Mouse (Mus musculus) midbrain, embryonic 10.5 days (tissue): ENCODE measurements around the gene Rbks. TPM values are rescaled to one million over a fixed set of nuclear protein-coding genes. Genes with fewer than 3 reads are reported as not detected.
"Not testable (repeated sequence)": the region's sequence is repeated elsewhere in the genome, so short reads cannot be mapped to it uniquely, and the experiment has no call there.

Source experiments
- DNase-seq: peaks from one replicate; pipeline ENCODE4 v3.0.0-alpha.2; 2017; ENCODE audit warnings: low spot score
- H3K27ac ChIP-seq: fragments of 300-500 bp; sonication (generic); replicated peaks from 2 replicates; pipeline ENCODE4 v1.5.1; 2016; ENCODE audit warnings: mild to moderate bottlenecking
- H3K27me3 ChIP-seq: fragments of 300-500 bp; sonication (generic); 2 replicates; pipeline ENCODE4 v1.6.1; 2016; ENCODE audit warnings: low read depth, mild to moderate bottlenecking; ENCODE audit not compliant: poor library complexity, severe bottlenecking
- H3K36me3 ChIP-seq: fragments of 300-500 bp; sonication (generic); 2 replicates; pipeline ENCODE4 v1.6.1; 2016; ENCODE audit warnings: mild to moderate bottlenecking, moderate library complexity
- H3K4me1 ChIP-seq: fragments of 300-500 bp; sonication (generic); 2 replicates; pipeline ENCODE4 v1.6.1; 2016
- H3K4me3 ChIP-seq: fragments of 300-500 bp; sonication (generic); 2 replicates; pipeline ENCODE4 v1.5.1; 2016; ENCODE audit warnings: mild to moderate bottlenecking, moderate library complexity
- H3K9me3 ChIP-seq: fragments of 300-500 bp; sonication (generic); replicated peaks from 2 replicates; pipeline ENCODE4 v1.6.1; 2016; ENCODE audit warnings: mild to moderate bottlenecking
- WGBS: fragments of 180-500 bp; shearing (Covaris S2); methylation state at CpG from one replicate; pipeline ENCODE4 v1.1.7; 2016; 5-methylcytosine and 5-hydroxymethylcytosine counted together
- microRNA-seq: library from miRNA; unstranded; fragments of <30 nt; microRNA quantifications from one replicate; pipeline ENCODE4, GENCODE M21; 2017
- polyA plus RNA-seq: library from polyadenylated mRNA; unstranded; fragments of >200 nt; fragmentation: Nextera tagmentation; extraction: Ambion mirVana; gene quantifications from 2 replicates; pipeline ENCODE4 v1.2.1, GENCODE M21; 2016

The Rbks gene
- polyA plus RNA-seq, 1 experiment from 2014 or later: 4.5 TPM

DNA sequence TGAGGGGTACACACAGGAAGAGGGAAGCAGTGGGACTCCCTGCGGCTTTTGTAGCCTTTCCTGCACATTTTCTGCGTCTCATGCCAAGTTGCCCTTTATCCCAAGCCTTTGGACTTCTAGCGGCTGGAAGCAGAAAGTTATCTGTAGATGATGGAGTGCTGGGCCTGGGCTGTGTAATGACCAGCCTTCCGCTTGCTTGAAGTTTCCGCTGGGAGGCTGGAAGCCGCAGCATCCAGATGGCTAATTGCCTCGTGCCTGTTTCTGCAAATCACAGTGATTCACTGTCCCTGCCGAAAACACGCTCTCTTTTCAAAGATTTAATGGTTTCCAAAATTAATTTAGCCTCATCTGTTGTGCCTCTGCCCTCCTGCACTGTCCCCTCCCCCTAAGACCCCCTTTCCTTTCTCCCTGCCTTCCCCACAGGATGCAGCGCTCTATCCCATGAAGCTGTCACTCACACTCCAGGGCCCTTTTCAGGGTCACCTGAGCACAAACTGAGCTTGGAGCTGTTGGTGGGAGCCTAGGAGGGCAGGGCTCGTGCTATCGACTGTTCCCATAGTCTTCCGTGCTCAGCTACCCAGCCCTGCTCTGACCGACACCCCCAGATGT lies 107.6 kb downstream of the Rbks start:
- 86% methylated on average over 14 of the region's 14 CpGs for WGBS
- peaks cover 9% of the 10 kb centered on the region for H3K4me1 ChIP-seq
- no peak for DNase-seq
- no peak overlapping the region for H3K27ac ChIP-seq
- no peaks in the 10 kb centered on the region for H3K27me3 ChIP-seq
- H3K9me3 ChIP-seq: 0 out of 2 replicates have a peak, but pooled peaks cover 6% of the 10 kb centered on the region
- H3K36me3 ChIP-seq: no peaks in the 10 kb centered on the region
- H3K4me3 ChIP-seq: no peak overlapping the region

GRCm38 (mm10) chr5:31588672-31589071 lies 108.8 kb downstream of the Rbks start:
- DNase-seq, H3K27ac ChIP-seq, H3K27me3 ChIP-seq, H3K4me1 ChIP-seq, H3K36me3 ChIP-seq, H3K9me3 ChIP-seq, H3K4me3 ChIP-seq: not testable (repeated sequence)
- WGBS: 85% methylated on average over 8 of the region's 8 CpGs

DNA sequence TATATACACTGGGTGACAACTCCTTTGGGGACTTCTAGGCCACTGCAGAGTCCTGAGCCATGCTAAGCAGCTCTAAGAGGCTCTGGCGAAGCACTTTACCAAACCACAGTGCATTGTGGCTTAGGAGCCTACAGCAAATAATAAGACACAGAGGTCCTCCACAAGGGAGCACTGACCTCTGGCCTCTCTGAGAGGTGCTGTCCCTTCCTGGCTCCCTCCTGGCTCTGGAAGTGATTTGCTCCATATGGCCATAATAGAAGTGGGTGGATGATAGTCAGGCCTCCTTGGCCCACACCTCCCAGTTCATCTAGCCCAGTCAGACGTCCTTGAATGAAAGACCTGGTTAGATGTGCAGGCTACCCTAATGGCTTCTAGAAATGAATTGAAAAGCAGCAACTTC lies 109.4 kb downstream of the Rbks start:
- no peaks in the 10 kb centered on the region for H3K27me3 ChIP-seq
- H3K4me1 ChIP-seq: peaks cover 9% of the 10 kb centered on the region
- 0 out of 2 replicates have a peak, but pooled peaks cover 6% of the 10 kb centered on the region for H3K9me3 ChIP-seq
- no peak for DNase-seq
- H3K36me3 ChIP-seq: no peaks in the 10 kb centered on the region
- 66% methylated on average over 2 of the region's 2 CpGs for WGBS
- no peak overlapping the region for H3K27ac ChIP-seq
- H3K4me3 ChIP-seq: no peak overlapping the region

GRCm38 (mm10) chr5:31585526-31585925 lies 111.9 kb downstream of the Rbks start:
- no peaks in the 10 kb centered on the region for H3K36me3 ChIP-seq

DNA sequence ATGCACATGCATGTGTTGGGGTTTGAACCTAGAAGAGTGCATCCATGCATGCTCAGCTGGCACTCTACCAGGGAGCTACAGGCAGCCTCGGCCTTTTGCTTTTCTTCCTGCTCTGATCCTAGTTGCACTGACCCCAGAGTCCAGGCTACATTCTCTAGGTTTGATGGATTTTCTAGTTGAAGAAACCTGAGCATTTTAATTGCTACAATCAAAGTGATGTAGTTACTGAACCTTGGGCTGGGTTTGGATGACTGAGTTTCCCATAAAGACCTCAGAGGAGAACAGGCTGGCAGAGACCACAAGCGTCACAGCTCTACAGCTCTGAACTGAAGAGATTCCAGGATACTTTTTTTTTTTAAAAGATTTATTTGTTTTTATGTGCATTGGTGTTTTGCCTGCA lies 114.2 kb downstream of the Rbks start:
- peaks cover 9% of the 10 kb centered on the region for H3K4me1 ChIP-seq
- no peaks in the 10 kb centered on the region for H3K27me3 ChIP-seq
- no peaks in the 10 kb centered on the region for H3K36me3 ChIP-seq
- DNase-seq: no peak
- WGBS: 81% methylated on average over 2 of the region's 2 CpGs
- H3K4me3 ChIP-seq: no peak overlapping the region
- H3K9me3 ChIP-seq: no peaks in the 10 kb centered on the region
- no peak overlapping the region for H3K27ac ChIP-seq

More at GRCm38 (mm10) chr5:31585526-31585925, 111.9 kb downstream of the Rbks start:
- H3K4me3 ChIP-seq: no peak overlapping the region
- no peaks in the 10 kb centered on the region for H3K27me3 ChIP-seq
- 0 out of 2 replicates have a peak, but pooled peaks cover 6% of the 10 kb centered on the region for H3K9me3 ChIP-seq
- peaks cover 9% of the 10 kb centered on the region for H3K4me1 ChIP-seq
- H3K27ac ChIP-seq: no peak overlapping the region
- no peak for DNase-seq
- WGBS: 89% methylated on average over 4 of the region's 4 CpGs

GRCm38 (mm10) chr5:31581932-31582331 lies 115.5 kb downstream of the Rbks start:
- H3K27me3 ChIP-seq: no peaks in the 10 kb centered on the region
- H3K4me1 ChIP-seq: peaks cover 6% of the 10 kb centered on the region
- H3K4me3 ChIP-seq: no peak overlapping the region
- H3K36me3 ChIP-seq: no peaks in the 10 kb centered on the region
- DNase-seq: no peak
- H3K9me3 ChIP-seq: no peaks in the 10 kb centered on the region
- no peak overlapping the region for H3K27ac ChIP-seq
- WGBS: 90% methylated on average over 3 of the region's 3 CpGs

DNA sequence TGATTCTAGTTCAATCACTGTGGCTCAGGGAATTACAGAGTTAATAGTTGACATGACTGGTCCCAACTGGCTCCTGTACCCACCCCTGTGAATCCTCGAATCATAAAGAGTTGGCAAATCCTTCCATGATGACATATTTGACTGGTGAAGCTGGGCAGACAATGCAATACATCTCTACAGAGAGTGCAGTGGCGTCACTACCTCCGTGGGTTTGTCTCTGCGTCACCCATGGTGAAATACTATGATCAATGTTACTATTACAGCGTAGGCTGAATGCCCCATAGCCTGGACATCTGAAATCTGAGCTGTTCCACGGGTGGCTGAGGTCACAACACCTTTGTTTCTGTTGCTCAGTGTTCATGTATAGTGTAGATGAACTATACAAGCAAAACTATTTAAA lies 116.2 kb downstream of the Rbks start:
- H3K4me1 ChIP-seq: no peaks in the 10 kb centered on the region
- H3K36me3 ChIP-seq: no peaks in the 10 kb centered on the region
- no peak overlapping the region for H3K4me3 ChIP-seq
- H3K27me3 ChIP-seq: no peaks in the 10 kb centered on the region
- no peak overlapping the region for H3K27ac ChIP-seq
- no peaks in the 10 kb centered on the region for H3K9me3 ChIP-seq
- 86% methylated on average over 6 of the region's 6 CpGs for WGBS
- DNase-seq: no peak

GRCm38 (mm10) chr5:31576539-31576975 lies 120.9 kb downstream of the Rbks start:
- Histone ChIP-seq H3K27ac (no peak overlapping the region), H3K27me3 (no peaks in the 10 kb centered on the region), H3K36me3 (no peaks in the 10 kb centered on the region), H3K9me3 (no peaks in the 10 kb centered on the region), H3K4me3 (no peak overlapping the region), H3K4me1 (peaks cover 2% of the 10 kb centered on the region; the same call in 1 of the 2 replicates)
- 88% methylated on average over 7 of the region's 7 CpGs for WGBS
- DNase-seq: no peak

Small RNAs within 50 kb of the gene (microRNA-seq; reads per million reads assigned to microRNA genes)
- gene Mir3473e: not detected

Other genes starting within 250 kb of the Rbks start
- 80.4 and 90.3 TPM in 2 replicates for gene Zfp512, start 245.2 kb downstream of the Rbks start, polyA plus RNA-seq
- gene 4930548H24Rik, start 211.9 kb downstream of the Rbks start, polyA plus RNA-seq: not detected in 2 replicates
- 94.8 and 97.2 TPM in 2 replicates for gene Gpn1, start 202.9 kb downstream of the Rbks start, polyA plus RNA-seq
- gene Slc4a1ap, start 170.6 kb downstream of the Rbks start, polyA plus RNA-seq: 30.2 and 32.4 TPM in 2 replicates
- 25.8 and 27.6 TPM in 2 replicates for gene Supt7l, start 169.8 kb downstream of the Rbks start, polyA plus RNA-seq
- 231 and 233 TPM in 2 replicates for gene Mrpl33, start 100.7 kb downstream of the Rbks start, polyA plus RNA-seq
- 55.5 and 57.4 TPM in 2 replicates for gene Babam2, start 57 bp upstream of the Rbks start, polyA plus RNA-seq